18 mouse cellular contexts compared by ENCODE assay signal in genomic region chr10:61722215-61722614, GRCm38 (mm10).
"Had no signal": no experiment of that assay in that cellular context is flagged by ENCODE, and none has a peak within 500 bp of the region (broad histone marks: within the 10 kb centered on the region; RNA-seq: fewer than 3 reads in every experiment).

No protein-coding gene starts in this region.

- H3K27me3 ChIP-seq: kidney, embryonic 15.5 days; liver, embryonic 12.5 days; liver, embryonic 15.5 days; lung, embryonic 15.5 days; midbrain, embryonic 13.5 days; neural tube, embryonic 13.5 days had no signal

- DNase-seq: kidney, postnatal 10 days; kidney, postnatal 36 days; layer of hippocampus, postnatal 36 days; lung, adult 18-20 months; lung, postnatal 10 days; lung, postnatal 36 days; retina, postnatal 1 day; thymus, postnatal 36 days had no signal

- H3K4me3 ChIP-seq: kidney, embryonic 15.5 days; left cerebral cortex, adult 2 months; liver, embryonic 12.5 days; liver, embryonic 15.5 days; lung, embryonic 15.5 days; megakaryocyte, embryonic 14.5 days; midbrain, embryonic 10.5 days; midbrain, embryonic 13.5 days; myocyte; neural tube, embryonic 13.5 days had no signal

- H3K4me1 ChIP-seq: kidney, embryonic 15.5 days; liver, embryonic 12.5 days; lung, embryonic 15.5 days; midbrain, embryonic 10.5 days; midbrain, embryonic 13.5 days; neural tube, embryonic 13.5 days had no signal

- H3K36me3 ChIP-seq: kidney, embryonic 15.5 days; liver, embryonic 12.5 days; liver, embryonic 15.5 days; lung, embryonic 15.5 days; midbrain, embryonic 10.5 days; midbrain, embryonic 13.5 days; neural tube, embryonic 13.5 days had no signal

- H3K27ac ChIP-seq: kidney, embryonic 15.5 days; left cerebral cortex, adult 2 months; liver, embryonic 12.5 days; liver, embryonic 15.5 days; lung, embryonic 15.5 days; midbrain, embryonic 10.5 days; midbrain, embryonic 13.5 days; neural tube, embryonic 13.5 days had no signal
